Mouse (Mus musculus): ENCODE data around the gene Jazf1. TPM values are rescaled to one million over a fixed set of nuclear protein-coding genes. Genes with fewer than 3 reads are reported as not detected.

Gene Jazf1
- polyA plus RNA-seq, 1 experiment: 8.9 TPM

- Histone ChIP-seq H3K4me3 (ENCODE audit: insufficient read depth, low read depth, low read length) (no peak overlapping the region), H3K27ac (replicated peaks; ENCODE audit: low read depth, low read length) (no peak overlapping the region), H3K4me1 (ENCODE audit: control insufficient read depth, insufficient read depth, insufficient read length, low read length) (no peaks in the 10 kb centered on the region)
Measured at GRCm38 (mm10) chr6:52918980-52919379, 149.5 kb downstream of the Jazf1 start.

GRCm38 (mm10) chr6:52917471-52917870 lies 151.0 kb downstream of the Jazf1 start:
- Histone ChIP-seq H3K4me1 (ENCODE audit: control insufficient read depth, insufficient read depth, insufficient read length, low read length) (peaks cover 4% of the 10 kb centered on the region; the same call in 1 of the 2 replicates), H3K4me3 (ENCODE audit: insufficient read depth, low read depth, low read length) (no peak overlapping the region), H3K27ac (replicated peaks; ENCODE audit: low read depth, low read length) (no peak overlapping the region)

- Histone ChIP-seq H3K27ac (replicated peaks; ENCODE audit: low read depth, low read length) (no peak overlapping the region), H3K4me3 (ENCODE audit: insufficient read depth, low read depth, low read length) (no peak overlapping the region), H3K4me1 (ENCODE audit: control insufficient read depth, insufficient read depth, insufficient read length, low read length) (peaks cover 4% of the 10 kb centered on the region; the same call in 1 of the 2 replicates)
Measured at GRCm38 (mm10) chr6:52916836-52917376, 151.5 kb downstream of the Jazf1 start.

GRCm38 (mm10) chr6:52914921-52915320 lies 153.5 kb downstream of the Jazf1 start:
- peaks cover 4% of the 10 kb centered on the region; the same call in 1 of the 2 replicates for H3K4me1 ChIP-seq (ENCODE audit: control insufficient read depth, insufficient read depth, insufficient read length, low read length)
- no peak overlapping the region for H3K27ac ChIP-seq (replicated peaks; ENCODE audit: low read depth, low read length)
- no peak overlapping the region for H3K4me3 ChIP-seq (ENCODE audit: insufficient read depth, low read depth, low read length)

- Histone ChIP-seq H3K4me1 (ENCODE audit: control insufficient read depth, insufficient read depth, insufficient read length, low read length) (peaks cover 4% of the 10 kb centered on the region; the same call in 1 of the 2 replicates), H3K27ac (replicated peaks; ENCODE audit: low read depth, low read length) (no peak overlapping the region)
Measured at GRCm38 (mm10) chr6:52912143-52912918, 156.1 kb downstream of the Jazf1 start.

GRCm38 (mm10) chr6:52906801-52907200 lies 161.6 kb downstream of the Jazf1 start:
- no peaks in the 10 kb centered on the region for H3K4me1 ChIP-seq (ENCODE audit: control insufficient read depth, insufficient read depth, insufficient read length, low read length)
- H3K4me3 ChIP-seq (ENCODE audit: insufficient read depth, low read depth, low read length): no peak overlapping the region
- no peak overlapping the region for H3K27ac ChIP-seq (replicated peaks; ENCODE audit: low read depth, low read length)

More at GRCm38 (mm10) chr6:52912143-52912918, 156.1 kb downstream of the Jazf1 start:
- H3K4me3 ChIP-seq (ENCODE audit: insufficient read depth, low read depth, low read length): no peak overlapping the region

GRCm38 (mm10) chr6:52905100-52905499 lies 163.3 kb downstream of the Jazf1 start:
- Histone ChIP-seq H3K4me3 (ENCODE audit: insufficient read depth, low read depth, low read length) (no peak overlapping the region), H3K4me1 (ENCODE audit: control insufficient read depth, insufficient read depth, insufficient read length, low read length) (no peaks in the 10 kb centered on the region), H3K27ac (replicated peaks; ENCODE audit: low read depth, low read length) (no peak overlapping the region)

- Histone ChIP-seq H3K27ac (replicated peaks; ENCODE audit: low read depth, low read length) (no peak overlapping the region), H3K4me3 (ENCODE audit: insufficient read depth, low read depth, low read length) (no peak overlapping the region), H3K4me1 (ENCODE audit: control insufficient read depth, insufficient read depth, insufficient read length, low read length) (no peaks in the 10 kb centered on the region)
Measured at GRCm38 (mm10) chr6:52903226-52903960, 165.0 kb downstream of the Jazf1 start.

- H3K4me3 ChIP-seq (ENCODE audit: insufficient read depth, low read depth, low read length): no peak overlapping the region
- no peaks in the 10 kb centered on the region; the same call in 1 of the 2 replicates for H3K4me1 ChIP-seq (ENCODE audit: control insufficient read depth, insufficient read depth, insufficient read length, low read length)
Measured at GRCm38 (mm10) chr6:52899574-52900245, 168.7 kb downstream of the Jazf1 start.

GRCm38 (mm10) chr6:52895075-52895474 lies 173.4 kb downstream of the Jazf1 start:
- Histone ChIP-seq H3K4me1 (ENCODE audit: control insufficient read depth, insufficient read depth, insufficient read length, low read length) (no peaks in the 10 kb centered on the region; the same call in 1 of the 2 replicates), H3K4me3 (ENCODE audit: insufficient read depth, low read depth, low read length) (no peak overlapping the region), H3K27ac (replicated peaks; ENCODE audit: low read depth, low read length) (no peak overlapping the region)

More at GRCm38 (mm10) chr6:52899574-52900245, 168.7 kb downstream of the Jazf1 start:
- no peak overlapping the region for H3K27ac ChIP-seq (replicated peaks; ENCODE audit: low read depth, low read length)

GRCm38 (mm10) chr6:52894501-52894823 lies 174.0 kb downstream of the Jazf1 start:
- Histone ChIP-seq H3K4me1 (ENCODE audit: control insufficient read depth, insufficient read depth, insufficient read length, low read length) (no peaks in the 10 kb centered on the region; the same call in 1 of the 2 replicates), H3K27ac (replicated peaks; ENCODE audit: low read depth, low read length) (no peak overlapping the region), H3K4me3 (ENCODE audit: insufficient read depth, low read depth, low read length) (no peak overlapping the region)

- no peak overlapping the region for H3K4me3 ChIP-seq (ENCODE audit: insufficient read depth, low read depth, low read length)
- H3K27ac ChIP-seq (replicated peaks; ENCODE audit: low read depth, low read length): no peak overlapping the region
- H3K4me1 ChIP-seq (ENCODE audit: control insufficient read depth, insufficient read depth, insufficient read length, low read length): no peaks in the 10 kb centered on the region; the same call in 1 of the 2 replicates
Measured at GRCm38 (mm10) chr6:52893811-52894500, 174.5 kb downstream of the Jazf1 start.

- Histone ChIP-seq H3K4me1 (ENCODE audit: control insufficient read depth, insufficient read depth, insufficient read length, low read length) (no peaks in the 10 kb centered on the region; the same call in 1 of the 2 replicates), H3K4me3 (ENCODE audit: insufficient read depth, low read depth, low read length) (no peak overlapping the region), H3K27ac (replicated peaks; ENCODE audit: low read depth, low read length) (no peak overlapping the region)
Measured at GRCm38 (mm10) chr6:52892978-52893377, 175.5 kb downstream of the Jazf1 start.

- H3K4me3 ChIP-seq (ENCODE audit: insufficient read depth, low read depth, low read length): no peak overlapping the region
- no peaks in the 10 kb centered on the region for H3K4me1 ChIP-seq (ENCODE audit: control insufficient read depth, insufficient read depth, insufficient read length, low read length)
- no peak overlapping the region for H3K27ac ChIP-seq (replicated peaks; ENCODE audit: low read depth, low read length)
Measured at GRCm38 (mm10) chr6:52887541-52888203, 180.8 kb downstream of the Jazf1 start.
